Mouse (Mus musculus) embryonic facial prominence, embryonic 12.5 days (tissue): ENCODE measurements around the gene Rad9a. TPM values are rescaled to one million over a fixed set of nuclear protein-coding genes. Genes with fewer than 3 reads are reported as not detected.
"Not testable (repeated sequence)": the region's sequence is repeated elsewhere in the genome, so short reads cannot be mapped to it uniquely, and the experiment has no call there.

ENCODE experiments used
- ATAC-seq: fragments of 200-750 bp; cut with Nextera tagmentation; 2 replicates; pipeline ENCODE4 v1.8.0; 2017; ENCODE audit not compliant: insufficient number of reproducible peaks, insufficient read depth, low FRiP score, low TSS enrichment
- H3K27ac ChIP-seq: fragments of 300-500 bp; sonication (generic); 2 replicates; pipeline ENCODE4 v1.5.1; 2016; ENCODE audit warnings: mild to moderate bottlenecking
- H3K27me3 ChIP-seq: fragments of 300-500 bp; sonication (generic); 2 replicates; pipeline ENCODE4 v1.6.1; 2016; ENCODE audit warnings: mild to moderate bottlenecking, moderate library complexity
- H3K36me3 ChIP-seq: fragments of 300-500 bp; sonication (generic); 2 replicates; pipeline ENCODE4 v1.6.1; 2016; ENCODE audit warnings: mild to moderate bottlenecking
- H3K4me1 ChIP-seq: fragments of 300-500 bp; sonication (generic); 2 replicates; pipeline ENCODE4 v1.6.1; 2016
- H3K4me2 ChIP-seq: fragments of 300-500 bp; sonication (generic); replicated peaks from 2 replicates; pipeline ENCODE4 v1.6.1; 2016; ENCODE audit warnings: mild to moderate bottlenecking, moderate library complexity
- H3K4me3 ChIP-seq: fragments of 300-500 bp; sonication (generic); 2 replicates; pipeline ENCODE4 v1.5.1; 2016; ENCODE audit warnings: mild to moderate bottlenecking
- H3K9ac ChIP-seq: fragments of 300-500 bp; sonication (generic); 2 replicates; pipeline ENCODE4 v1.6.1; 2016; ENCODE audit warnings: mild to moderate bottlenecking, moderate library complexity
- H3K9me3 ChIP-seq: fragments of 300-500 bp; sonication (generic); 2 replicates; pipeline ENCODE4 v1.6.1; 2016; ENCODE audit warnings: mild to moderate bottlenecking, moderate library complexity
- WGBS: fragments of 180-500 bp; shearing (Covaris S2); methylation state at CpG from one replicate; pipeline ENCODE4 v1.1.7; 2016; 5-methylcytosine and 5-hydroxymethylcytosine counted together
- polyA plus RNA-seq: library from polyadenylated mRNA; unstranded; fragments of >200 nt; fragmentation: Nextera tagmentation; extraction: Ambion mirVana; gene quantifications from 2 replicates; pipeline ENCODE4 v1.2.1, GENCODE M21; 2016

Rad9a gene
- 42.7 and 45.2 TPM in 2 replicates for polyA plus RNA-seq

DNA sequence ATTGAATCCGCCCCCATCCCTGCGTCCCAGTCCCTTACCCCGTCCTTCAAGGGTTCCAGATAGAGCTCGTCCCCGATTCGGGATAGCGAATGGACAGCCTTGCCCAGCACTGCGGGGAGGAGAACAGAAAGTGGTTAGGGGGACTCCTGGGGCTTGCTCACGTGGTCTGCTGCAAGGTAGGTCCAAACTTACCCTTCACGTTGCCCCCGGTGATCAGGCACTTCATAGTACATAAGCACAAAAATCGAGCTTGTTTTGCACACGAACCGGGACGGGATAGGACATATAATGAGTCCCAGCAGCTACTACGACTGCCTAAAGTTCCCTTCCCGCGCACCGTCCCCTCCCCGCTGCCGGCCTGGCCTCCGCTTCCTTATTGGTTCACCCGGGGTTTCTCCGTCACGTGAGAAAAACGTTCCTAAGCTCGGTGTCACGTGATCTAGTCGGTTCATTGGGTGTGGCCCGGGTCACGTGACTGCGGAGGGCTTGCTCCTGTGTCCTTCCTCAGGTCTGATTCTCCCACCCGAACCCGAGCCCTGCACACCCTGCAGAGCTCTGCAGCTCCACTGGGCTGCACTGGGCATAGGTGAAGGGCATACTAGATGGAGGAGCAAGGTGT is at the start of gene Rad9a:
Gene Rad9a (minus strand): TSS at position 372 of the 619 bp plus-strand sequence.
- Histone ChIP-seq H3K4me2 (peak within 1 kb of the TSS; percentile 72), H3K4me3 (peak within 1 kb of the TSS; percentile 70), H3K9me3 (no peaks in the 10 kb centered on the region), H3K9ac (peak within 1 kb of the TSS; percentile 76), H3K36me3 (peaks cover 26% of the 10 kb centered on the region), H3K4me1 (peaks cover 27% of the 10 kb centered on the region), H3K27ac (peak within 1 kb of the TSS; percentile 58), H3K27me3 (peaks cover 2% of the 10 kb centered on the region; the same call in 1 of the 2 replicates)
- under 1% methylated on average over 34 of the region's 34 CpGs for WGBS
- ATAC-seq: peak; percentile 75

DNA sequence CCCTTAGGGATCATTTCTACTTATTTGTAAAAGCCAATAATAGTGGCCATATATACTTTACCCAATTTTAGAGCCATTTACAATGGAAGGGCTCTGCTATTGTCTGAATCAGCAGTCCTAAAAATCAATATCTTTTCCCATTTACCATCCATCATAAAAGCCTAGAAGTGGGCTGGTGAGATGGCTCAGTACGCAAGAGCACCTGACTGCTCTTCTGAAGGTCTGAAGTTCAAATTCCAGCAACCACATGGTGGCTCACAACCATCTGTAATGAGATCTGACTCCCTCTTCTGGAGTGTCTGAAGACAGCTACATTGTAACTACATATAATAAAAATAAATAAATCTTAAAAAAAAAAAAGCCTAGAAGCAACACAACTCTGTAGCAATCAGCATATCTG is 47.2 kb upstream of the Rad9a start:
- ATAC-seq, H3K36me3 ChIP-seq, H3K9ac ChIP-seq, H3K4me2 ChIP-seq, H3K9me3 ChIP-seq, H3K27ac ChIP-seq, H3K4me3 ChIP-seq, H3K27me3 ChIP-seq, H3K4me1 ChIP-seq: not testable (repeated sequence)
- 62% methylated on average over 1 of the region's 1 CpGs for WGBS

DNA sequence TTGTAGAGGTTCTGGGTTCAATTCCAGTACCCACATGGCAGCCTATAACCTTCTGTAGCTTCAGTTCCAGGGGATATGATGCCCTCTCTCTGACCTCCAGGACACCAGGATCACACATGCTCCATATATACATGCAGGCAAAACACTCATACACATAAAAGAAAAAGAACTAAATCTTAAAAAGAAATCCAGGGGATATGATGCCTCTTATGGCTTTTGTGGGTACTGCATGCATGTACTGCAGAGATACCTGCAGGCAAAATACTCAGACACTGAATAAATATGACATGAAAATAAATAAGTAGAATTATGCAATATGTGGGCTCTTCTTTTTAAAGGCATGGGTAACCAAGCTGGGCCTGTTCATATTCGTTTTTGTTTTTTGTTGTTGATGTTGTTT is 45.5 kb upstream of the Rad9a start:
- 55% methylated on average over 1 of the region's 1 CpGs for WGBS
- Histone ChIP-seq H3K36me3 (no peaks in the 10 kb centered on the region), H3K4me1 (no peaks in the 10 kb centered on the region), H3K9ac (no peak overlapping the region), H3K27me3 (0 out of 2 replicates have a peak, but pooled peaks cover 3% of the 10 kb centered on the region), H3K4me2 (no peak overlapping the region), H3K9me3 (no peaks in the 10 kb centered on the region), H3K27ac (no peak overlapping the region), H3K4me3 (no peak overlapping the region)
- no peak for ATAC-seq

DNA sequence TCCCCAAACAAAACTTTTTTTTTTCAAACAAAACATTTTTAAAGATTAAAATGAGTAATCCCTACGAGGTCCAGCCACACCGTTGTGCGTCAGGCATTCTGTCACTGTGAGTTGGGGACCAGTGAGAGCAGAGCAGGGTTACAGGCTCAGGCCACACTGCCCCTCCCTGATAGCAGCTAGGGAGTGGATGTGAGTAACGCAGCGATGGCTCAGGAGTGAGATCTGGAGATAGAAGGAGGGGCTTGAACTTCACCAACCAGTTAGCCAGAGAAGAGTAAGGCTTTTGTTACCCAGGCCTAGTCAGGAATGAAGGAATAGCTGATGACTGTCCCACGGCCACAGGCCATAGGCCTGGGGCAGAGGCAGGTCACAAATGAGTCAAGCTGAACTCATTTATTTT is 43.3 kb upstream of the Rad9a start:
- Histone ChIP-seq H3K4me3 (no peak overlapping the region), H3K4me2 (no peak overlapping the region), H3K9ac (no peak overlapping the region), H3K36me3 (no peaks in the 10 kb centered on the region), H3K27ac (no peak overlapping the region), H3K4me1 (peaks cover 5% of the 10 kb centered on the region; the same call in 1 of the 2 replicates), H3K9me3 (no peaks in the 10 kb centered on the region), H3K27me3 (0 out of 2 replicates have a peak, but pooled peaks cover 3% of the 10 kb centered on the region)
- ATAC-seq: no peak
- WGBS: 78% methylated on average over 6 of the region's 6 CpGs

DNA sequence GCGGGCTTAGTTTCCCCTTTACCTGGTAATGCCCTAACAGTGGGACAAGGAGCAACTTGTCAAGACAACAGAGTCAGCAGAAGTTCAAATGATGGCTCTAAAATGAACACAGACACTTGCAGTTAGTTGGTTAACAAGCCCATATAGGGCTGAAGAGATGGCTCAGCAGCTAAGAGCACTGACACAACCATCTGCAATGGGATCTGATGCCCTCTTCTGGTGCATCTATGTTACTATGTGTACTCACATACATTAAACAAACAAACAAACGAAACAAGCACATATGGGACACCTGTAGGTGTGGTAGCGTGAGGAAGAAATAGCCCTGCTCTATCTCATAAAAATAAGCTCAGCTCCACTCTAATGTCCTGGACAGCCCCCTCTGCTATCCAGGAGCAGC is 41.0 kb upstream of the Rad9a start:
- Histone ChIP-seq H3K4me1 (peaks cover 5% of the 10 kb centered on the region; the same call in 1 of the 2 replicates), H3K27ac (no peak overlapping the region), H3K27me3 (no peaks in the 10 kb centered on the region), H3K36me3 (no peaks in the 10 kb centered on the region), H3K9ac (no peak overlapping the region), H3K4me2 (no peak overlapping the region), H3K4me3 (no peak overlapping the region), H3K9me3 (no peaks in the 10 kb centered on the region)
- no peak for ATAC-seq
- WGBS: 63% methylated on average over 3 of the region's 3 CpGs

DNA sequence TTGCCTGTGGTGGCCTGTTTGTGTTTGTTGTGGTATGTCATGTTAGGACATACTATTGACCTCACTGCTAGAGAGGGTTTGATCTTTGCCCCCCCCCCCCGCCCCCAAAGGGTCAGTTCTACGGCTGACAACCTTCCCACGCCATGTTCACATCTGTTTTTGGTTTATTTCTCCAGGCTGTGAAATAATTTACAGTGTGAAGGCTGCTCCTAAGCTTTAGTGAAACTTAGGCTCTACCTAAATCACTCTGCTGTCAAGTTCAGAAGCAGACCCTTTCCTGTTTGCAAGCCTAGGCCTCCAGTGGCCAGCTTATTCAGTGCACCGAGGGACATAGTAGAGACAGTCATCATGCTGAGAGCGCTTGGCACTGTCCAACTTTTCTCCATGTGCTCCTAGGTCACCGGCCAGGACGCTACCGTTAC is 38.8 kb upstream of the Rad9a start:
- Histone ChIP-seq H3K9ac (no peak overlapping the region), H3K27me3 (no peaks in the 10 kb centered on the region), H3K9me3 (no peaks in the 10 kb centered on the region), H3K36me3 (no peaks in the 10 kb centered on the region), H3K4me3 (no peak overlapping the region), H3K4me1 (peaks cover 5% of the 10 kb centered on the region; the same call in 1 of the 2 replicates), H3K27ac (no peak overlapping the region), H3K4me2 (no peak overlapping the region)
- 46% methylated on average over 8 of the region's 8 CpGs for WGBS
- no peak for ATAC-seq

DNA sequence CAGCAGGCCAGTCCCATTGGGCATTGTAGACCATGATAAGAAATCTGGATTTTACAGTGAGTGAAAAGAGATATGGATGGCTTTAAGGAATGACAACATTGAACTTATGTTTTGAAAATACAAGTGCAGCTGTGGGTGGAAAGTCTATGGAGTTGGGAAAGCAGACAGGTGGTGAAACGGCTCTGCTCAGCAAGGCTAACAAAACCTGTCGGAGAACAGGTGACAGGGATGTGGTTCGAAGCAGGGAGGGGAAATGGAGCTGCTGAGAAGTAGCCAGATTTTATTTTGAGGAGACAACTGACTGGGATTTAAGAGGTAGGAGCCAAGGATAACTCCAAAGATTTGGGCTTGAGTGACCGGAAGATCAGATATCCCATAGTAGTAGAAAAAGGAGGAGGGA is 33.1 kb upstream of the Rad9a start:
- peaks cover under 1% of the 10 kb centered on the region for H3K27me3 ChIP-seq
- H3K9ac ChIP-seq: no peak overlapping the region
- 73% methylated on average over 4 of the region's 4 CpGs for WGBS
- no peak overlapping the region for H3K27ac ChIP-seq
- H3K4me1 ChIP-seq: peaks cover 15% of the 10 kb centered on the region
- no peaks in the 10 kb centered on the region for H3K9me3 ChIP-seq
- no peak overlapping the region for H3K4me2 ChIP-seq
- H3K4me3 ChIP-seq: no peak overlapping the region
- ATAC-seq: no peak
- H3K36me3 ChIP-seq: no peaks in the 10 kb centered on the region

DNA sequence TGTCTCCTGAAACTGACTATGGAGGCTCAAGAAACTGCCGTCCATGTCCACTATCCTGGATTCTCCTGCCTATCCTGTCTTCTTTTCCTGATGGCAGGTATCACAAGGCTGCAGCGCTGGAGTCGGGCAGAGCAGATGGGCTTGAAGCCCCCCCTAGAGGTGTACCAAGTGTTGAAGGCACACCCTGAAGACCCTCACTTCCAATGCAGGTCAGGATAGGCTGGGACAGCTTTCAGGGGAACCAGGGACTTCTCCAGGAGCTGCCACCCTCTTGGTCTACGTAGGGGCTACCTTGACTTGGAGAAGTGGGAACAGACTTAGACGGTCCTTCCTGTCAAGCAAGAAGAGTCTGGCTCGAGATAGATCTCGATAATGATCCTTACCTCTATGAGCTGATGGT is 31.2 kb upstream of the Rad9a start:
- no peak for ATAC-seq
- H3K9ac ChIP-seq: peak overlapping the region; percentile 61; the same call in 1 of the 2 replicates
- H3K27me3 ChIP-seq: peaks cover 4% of the 10 kb centered on the region
- no peak overlapping the region for H3K27ac ChIP-seq
- H3K4me3 ChIP-seq: no peak overlapping the region
- no peaks in the 10 kb centered on the region for H3K36me3 ChIP-seq
- peak overlapping the region; percentile 96; the same call in 1 of the 2 replicates for H3K4me2 ChIP-seq
- H3K9me3 ChIP-seq: no peaks in the 10 kb centered on the region
- H3K4me1 ChIP-seq: peaks cover 20% of the 10 kb centered on the region
- 84% methylated on average over 7 of the region's 7 CpGs for WGBS

DNA sequence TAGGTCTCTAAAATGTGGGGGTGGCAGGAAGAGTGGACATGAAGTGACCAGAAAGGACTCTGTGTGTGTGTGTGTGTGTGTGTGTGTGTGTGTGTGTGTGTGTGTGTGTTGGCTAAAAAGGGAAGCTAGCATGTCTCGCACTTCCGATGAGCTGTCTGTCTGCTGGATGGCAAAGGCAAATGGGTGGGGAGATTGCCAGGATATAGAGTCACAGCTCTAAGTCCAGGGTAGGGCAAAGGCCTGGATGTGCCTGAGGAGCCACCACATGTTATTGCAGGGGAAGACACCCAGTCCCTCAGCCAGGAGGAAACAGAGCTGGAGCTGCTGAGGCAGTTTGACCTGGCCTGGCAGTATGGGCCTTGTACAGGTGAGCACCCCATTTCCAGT is 30.7 kb upstream of the Rad9a start:
- peaks cover 4% of the 10 kb centered on the region for H3K27me3 ChIP-seq
- peak overlapping the region; percentile 96 for H3K4me2 ChIP-seq
- H3K4me1 ChIP-seq: peaks cover 20% of the 10 kb centered on the region
- H3K27ac ChIP-seq: peak overlapping the region; percentile 60
- H3K9ac ChIP-seq: peak overlapping the region; percentile 61
- ATAC-seq: no peak
- no peaks in the 10 kb centered on the region for H3K36me3 ChIP-seq
- H3K4me3 ChIP-seq: peak overlapping the region; percentile 65
- H3K9me3 ChIP-seq: no peaks in the 10 kb centered on the region
- 27% methylated on average over 2 of the region's 2 CpGs for WGBS

DNA sequence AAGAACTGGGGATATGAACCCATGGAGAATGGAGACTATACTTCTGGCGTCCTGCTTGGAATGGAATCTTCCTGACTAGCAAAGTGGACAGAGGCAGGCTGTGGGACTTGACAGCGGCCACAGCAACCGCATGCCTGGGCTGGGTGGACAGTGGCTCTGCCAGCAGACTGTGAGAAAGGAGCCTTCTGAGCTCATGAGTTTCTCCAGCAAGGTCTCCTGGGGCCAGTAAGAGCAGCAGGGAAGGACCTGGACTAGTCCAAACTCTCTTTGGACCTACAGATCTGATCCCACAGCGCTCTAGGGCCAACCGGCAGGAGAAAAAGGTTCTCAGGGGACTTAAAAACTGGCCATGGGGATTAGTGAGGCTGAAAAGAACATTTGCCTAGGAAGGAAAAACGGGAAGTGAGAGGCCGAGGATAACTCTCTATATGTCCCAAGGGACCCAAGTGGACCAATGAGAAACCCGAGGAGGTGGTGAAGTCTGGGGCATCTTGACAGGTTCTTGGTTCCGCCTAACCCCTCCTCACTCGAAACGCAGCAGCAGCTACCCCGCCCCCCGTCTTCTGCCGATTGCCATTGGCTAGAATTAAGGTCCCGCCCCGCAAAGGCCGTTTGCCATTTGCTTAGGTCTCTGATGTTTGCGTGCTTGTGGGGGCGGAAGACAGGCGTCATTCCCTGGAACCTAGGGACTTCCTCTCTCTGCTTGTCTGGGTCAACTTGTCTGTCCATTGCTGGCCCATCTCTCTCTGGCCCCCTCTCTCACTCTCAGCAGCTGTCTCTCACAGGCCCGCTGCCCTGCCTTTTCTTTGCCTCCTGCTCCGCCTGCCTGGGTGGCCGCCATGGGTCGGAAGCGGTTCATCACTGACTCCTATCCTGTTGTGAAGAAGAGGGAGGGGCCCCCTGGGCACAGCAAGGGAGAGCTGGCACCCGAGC is 30.1 kb upstream of the Rad9a start, which contains the start of gene Pold4:
Gene Pold4 (plus strand): TSS at position 647 of the 933 bp plus-strand sequence.
- Histone ChIP-seq H3K4me3 (peak within 1 kb of the TSS; percentile 65), H3K27ac (peak within 1 kb of the TSS; percentile 60), H3K9me3 (no peaks in the 10 kb centered on the region), H3K36me3 (no peaks in the 10 kb centered on the region), H3K4me1 (peaks cover 20% of the 10 kb centered on the region), H3K27me3 (peaks cover 4% of the 10 kb centered on the region), H3K4me2 (peak within 1 kb of the TSS; percentile 96), H3K9ac (peak within 1 kb of the TSS; percentile 61)
- peak; percentile 69; the same call in 1 of the 2 replicates for ATAC-seq
- 12% methylated on average over 26 of the region's 26 CpGs for WGBS

DNA sequence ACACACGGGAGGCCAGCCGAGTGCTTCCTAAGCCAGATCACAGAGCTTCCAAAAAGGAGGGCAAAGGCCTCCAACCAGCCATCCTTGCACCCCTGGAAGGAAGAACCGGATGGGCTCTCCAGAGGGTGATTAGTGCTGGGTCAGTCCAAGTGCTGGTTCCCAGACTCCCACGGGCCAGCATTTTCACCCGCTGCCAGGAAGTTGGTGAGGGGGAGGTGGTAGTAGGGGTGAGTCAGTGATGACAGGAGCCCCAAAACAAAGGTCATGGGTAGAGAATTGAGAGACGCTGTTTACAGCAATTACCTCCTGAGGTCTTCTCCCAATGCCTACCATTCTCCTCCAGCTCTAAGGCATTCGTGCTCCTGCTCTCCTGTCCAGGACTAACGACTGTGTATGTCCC is 29.0 kb upstream of the Rad9a start:
- WGBS: 75% methylated on average over 8 of the region's 8 CpGs
- Histone ChIP-seq H3K27me3 (peaks cover 4% of the 10 kb centered on the region), H3K4me2 (no peak overlapping the region), H3K9me3 (no peaks in the 10 kb centered on the region), H3K4me1 (peaks cover 20% of the 10 kb centered on the region), H3K36me3 (no peaks in the 10 kb centered on the region), H3K27ac (no peak overlapping the region), H3K4me3 (no peak overlapping the region), H3K9ac (no peak overlapping the region)
- no peak for ATAC-seq
